Mouse (Mus musculus) small intestine, adult 2 months (tissue): ENCODE results near the gene Pdlim1.

ENCODE experiments used
- CTCF ChIP-seq: fragments of 200-500 bp; IDR thresholded peaks from 2 replicates; pipeline ENCODE4 v1.5.1; 2012; ENCODE audit warnings: low read depth, mild to moderate bottlenecking, control low read depth, inconsistent platforms, low read length, moderate library complexity, mixed read lengths; ENCODE audit not compliant: insufficient replicate concordance, insufficient read length; ENCODE audit errors: extremely low read depth
- POLR2A ChIP-seq: fragments of 200-500 bp; IDR thresholded peaks from 2 replicates; pipeline ENCODE4 v1.6.1; 2012; ENCODE audit warnings: low read depth, mild to moderate bottlenecking, control low read depth, inconsistent platforms, low read length, moderate library complexity

DNA sequence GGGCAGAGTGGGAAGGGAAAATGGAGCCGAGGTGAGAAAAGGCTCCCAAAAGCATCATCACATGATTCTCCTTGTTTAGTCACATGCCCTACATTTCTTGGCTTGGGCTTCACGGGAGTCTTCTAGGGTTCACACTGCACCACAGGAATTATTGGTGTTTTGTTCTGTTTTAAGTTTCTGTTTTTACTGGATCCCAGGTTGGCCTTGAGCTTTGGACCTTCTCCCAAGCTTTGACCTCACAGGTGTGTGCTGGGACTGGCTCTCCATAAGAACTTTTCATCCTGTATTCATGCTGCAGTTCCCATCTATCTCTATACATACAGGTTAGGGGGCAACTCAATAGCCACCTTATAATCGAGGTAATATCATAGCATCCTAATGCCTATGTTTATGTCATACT, 47.6 kb upstream of the Pdlim1 start:
- TF ChIP-seq POLR2A (no peak), CTCF (no peak)
